Mouse (Mus musculus): ENCODE measurements at regions not wholly inside any gene's neighbourhood (a gene's known extent, or its start where the extent isn't known, plus 50 kb on each side); places are given as distances from the start of the nearest gene placed in this dataset.
"Not testable (repeated sequence)": the region's sequence is repeated elsewhere in the genome, so short reads cannot be mapped to it uniquely, and the experiment has no call there.

- no peak for DNase-seq (ENCODE audit: low spot score)
Observed at GRCm38 (mm10) chr13:81008864-81009766, 125.9 kb downstream of the Arrdc3 start.

GRCm38 (mm10) chr13:81013953-81014352 lies 130.8 kb downstream of the Arrdc3 start:
- DNase-seq (ENCODE audit: low spot score): no peak

GRCm38 (mm10) chr13:81020106-81020747 lies 137.0 kb downstream of the Arrdc3 start:
- no peak for DNase-seq (ENCODE audit: low spot score)

GRCm38 (mm10) chr13:81020811-81021210 lies 137.6 kb downstream of the Arrdc3 start:
- no peak for DNase-seq (ENCODE audit: low spot score)

GRCm38 (mm10) chr13:81022410-81022809 lies 139.2 kb downstream of the Arrdc3 start:
- no peak for DNase-seq (ENCODE audit: low spot score)

GRCm38 (mm10) chr13:81025241-81025760 lies 142.1 kb downstream of the Arrdc3 start:
- DNase-seq (ENCODE audit: low spot score): not testable (repeated sequence)

- DNase-seq (ENCODE audit: low spot score): no peak
Observed at GRCm38 (mm10) chr13:81037316-81037715, 154.1 kb downstream of the Arrdc3 start.

GRCm38 (mm10) chr13:81038736-81039135 lies 155.6 kb downstream of the Arrdc3 start:
- no peak for DNase-seq (ENCODE audit: low spot score)

- DNase-seq (ENCODE audit: low spot score): no peak
Observed at GRCm38 (mm10) chr13:81040494-81040893, 157.3 kb downstream of the Arrdc3 start.

- DNase-seq (ENCODE audit: low spot score): no peak
Observed at GRCm38 (mm10) chr13:81041646-81042045, 158.5 kb downstream of the Arrdc3 start.

Measured in left cerebral cortex, adult 11 months (tissue).